Mouse (Mus musculus) heart, postnatal 0 days (tissue): Measurements from ENCODE around the gene Rpl28. TPM values are rescaled to one million over a fixed set of nuclear protein-coding genes. Genes with fewer than 3 reads are reported as not detected.

Source experiments
- ATAC-seq: fragments of 200-750 bp; cut with Nextera tagmentation; 2 replicates; pipeline ENCODE4 v1.8.0; 2017; ENCODE audit warnings: low read depth, moderate number of reproducible peaks, moderate library complexity; ENCODE audit not compliant: insufficient read depth
- DNase-seq: peaks from one replicate; pipeline ENCODE4 v3.0.0-alpha.2; 2016; ENCODE audit warnings: low spot score
- H3K27ac ChIP-seq: fragments of 300-500 bp; sonication (generic); 2 replicates; pipeline ENCODE4 v1.5.1; 2014; ENCODE audit warnings: low read depth, mild to moderate bottlenecking
- H3K27me3 ChIP-seq: fragments of 300-500 bp; sonication (generic); 2 replicates; pipeline ENCODE4 v1.6.1; 2014; ENCODE audit warnings: low read length, mixed read lengths; ENCODE audit not compliant: control insufficient read depth, insufficient read depth
- H3K36me3 ChIP-seq: fragments of 300-500 bp; sonication (generic); replicated peaks from 2 replicates; pipeline ENCODE4 v1.6.1; 2014; ENCODE audit warnings: low read length, mixed read lengths; ENCODE audit not compliant: control insufficient read depth, insufficient read depth
- H3K4me1 ChIP-seq: fragments of 300-500 bp; sonication (generic); 2 replicates; pipeline ENCODE4 v1.6.1; 2014; ENCODE audit warnings: antibody characterized with exemption; ENCODE audit not compliant: control insufficient read depth, insufficient read depth
- H3K4me2 ChIP-seq: fragments of 300-500 bp; sonication (generic); 2 replicates; pipeline ENCODE4 v1.6.1; 2014; ENCODE audit warnings: low read depth, mild to moderate bottlenecking, low read length, moderate library complexity
- H3K4me3 ChIP-seq: fragments of 300-500 bp; sonication (generic); 2 replicates; pipeline ENCODE4 v1.5.1; 2014; ENCODE audit warnings: low read depth, low read length
- H3K9ac ChIP-seq: fragments of 300-500 bp; sonication (generic); replicated peaks from 2 replicates; pipeline ENCODE4 v1.6.1; 2014; ENCODE audit warnings: low read depth, low read length, mixed read lengths
- H3K9me3 ChIP-seq: fragments of 300-500 bp; sonication (generic); replicated peaks from 2 replicates; pipeline ENCODE4 v1.6.1; 2016; ENCODE audit warnings: low read length; ENCODE audit not compliant: control insufficient read depth
- CTCF ChIP-seq: IDR thresholded peaks from 2 replicates; pipeline ENCODE4 v1.5.1; 2016; ENCODE audit warnings: antibody characterized with exemption, control low read depth, low read depth
- EP300 ChIP-seq: IDR thresholded peaks from 2 replicates; pipeline ENCODE4 v1.6.1; 2016; ENCODE audit warnings: antibody characterized with exemption, low read depth
- WGBS: fragments of 180-500 bp; shearing (Covaris S2); extraction: QIAGEN DNeasy Blood & Tissue Kit; methylation state at CpG from one replicate; pipeline ENCODE4 v1.1.7; 2014; 5-methylcytosine and 5-hydroxymethylcytosine counted together
- polyA plus RNA-seq: library from polyadenylated mRNA; unstranded; fragments of >200 nt; fragmentation: Nextera tagmentation; extraction: Ambion mirVana; gene quantifications from 2 replicates; pipeline ENCODE4 v1.2.1, GENCODE M21; 2015
- total RNA-seq: library from RNA; depleted of rRNA; stranded (reverse); fragments of >200 nt; gene quantifications from 2 replicates; pipeline ENCODE4 v1.2.3, GENCODE M21; 2014; ENCODE audit warnings: low replicate concordance; rRNA removed

Gene Rpl28
- total and polyA plus RNA-seq, 2 experiments from 2014 or later, result 141 to 269 TPM

DNA sequence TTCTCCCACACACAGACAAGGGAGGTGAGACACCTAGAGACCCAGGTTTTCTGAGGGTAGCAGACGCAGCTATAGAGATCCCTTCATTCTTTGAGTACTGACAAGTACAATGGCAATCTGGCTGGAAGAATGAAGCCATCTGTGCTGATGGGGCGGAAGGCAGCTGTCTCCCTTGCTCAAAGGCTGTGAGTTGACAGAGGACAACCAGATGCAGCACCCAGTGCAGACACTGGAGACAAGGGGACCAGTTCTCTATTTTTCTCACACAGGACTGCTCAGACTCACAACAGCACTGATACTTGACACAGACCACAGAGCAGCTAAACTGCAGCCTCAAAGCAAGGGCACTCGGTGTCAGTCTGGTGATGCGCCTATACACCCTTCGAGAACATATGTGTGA, 49.4 kb downstream of the Rpl28 start:
- Histone ChIP-seq H3K27me3 (peaks cover 75% of the 10 kb centered on the region), H3K27ac (no peak overlapping the region), H3K4me3 (no peak overlapping the region), H3K9me3 (no peaks in the 10 kb centered on the region), H3K9ac (no peak overlapping the region), H3K4me2 (no peak overlapping the region), H3K4me1 (no peaks in the 10 kb centered on the region), H3K36me3 (no peaks in the 10 kb centered on the region)
- WGBS, result 62% methylated on average over 5 of the region's 5 CpGs
- DNase-seq (no peak), ATAC-seq (no peak)
- TF ChIP-seq EP300 (no peak), CTCF (no peak)

- Histone ChIP-seq H3K9me3 (no peaks in the 10 kb centered on the region), H3K4me2 (peak overlapping the region; percentile 24; the same call in 1 of the 2 replicates), H3K4me3 (0 out of 2 replicates have a peak overlapping the region, but pooled peaks have one; percentile 15), H3K27ac (no peak overlapping the region), H3K27me3 (peaks cover 68% of the 10 kb centered on the region), H3K36me3 (no peaks in the 10 kb centered on the region), H3K9ac (no peak overlapping the region), H3K4me1 (no peaks in the 10 kb centered on the region)
- no peak for ATAC-seq
- no peak for DNase-seq
- no peak for TF ChIP-seq CTCF
- TF ChIP-seq EP300, result no peak
- WGBS, result under 1% methylated on average over 16 of the region's 16 CpGs
These were observed 50.0 kb downstream of the Rpl28 start for GRCm38 (mm10) chr7:4842634-4843131.

DNA sequence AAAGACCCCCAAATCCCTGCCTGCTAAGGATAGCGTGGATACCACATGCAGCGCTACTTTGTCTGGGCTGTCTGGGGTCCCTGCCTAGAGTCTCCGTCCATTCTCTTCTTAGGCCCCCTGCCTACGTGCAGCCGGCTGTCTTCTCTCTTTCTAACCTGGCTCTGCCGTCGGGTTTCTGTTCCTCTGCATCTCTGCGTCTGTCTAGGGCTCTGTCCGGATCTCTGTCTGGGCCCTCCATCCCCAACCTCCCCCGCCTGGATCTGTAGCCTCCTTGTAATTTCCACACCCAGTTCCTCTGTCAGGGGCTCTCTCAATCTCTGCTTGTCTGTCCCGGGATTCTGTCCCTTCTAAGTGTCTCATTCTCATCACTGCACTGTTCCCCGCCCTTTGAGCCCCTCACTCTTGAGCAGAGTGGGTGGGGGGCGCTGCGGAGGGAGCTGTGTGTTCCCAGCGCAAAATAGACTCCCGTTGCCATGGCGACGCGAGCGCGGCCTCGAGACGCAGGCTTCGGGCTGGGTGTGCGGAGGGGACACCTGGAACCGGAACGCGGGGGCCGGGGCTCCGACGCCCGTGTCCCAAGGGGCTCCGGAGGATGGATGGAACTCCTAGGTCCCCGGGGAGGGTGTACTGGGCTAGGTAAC, 51.0 kb downstream of the Rpl28 start:
- peaks cover 63% of the 10 kb centered on the region for H3K27me3 ChIP-seq
- H3K27ac ChIP-seq, result no peak overlapping the region
- H3K36me3 ChIP-seq, result no peaks in the 10 kb centered on the region
- no peak overlapping the region for H3K4me2 ChIP-seq
- ATAC-seq (no peak), DNase-seq (no peak)
- no peak overlapping the region for H3K9ac ChIP-seq
- TF ChIP-seq EP300 (no peak), CTCF (no peak)
- WGBS, result 1% methylated on average over 34 of the region's 34 CpGs
- H3K4me1 ChIP-seq, result no peaks in the 10 kb centered on the region
- H3K4me3 ChIP-seq, result peak overlapping the region; percentile 34
- H3K9me3 ChIP-seq, result no peaks in the 10 kb centered on the region

DNA sequence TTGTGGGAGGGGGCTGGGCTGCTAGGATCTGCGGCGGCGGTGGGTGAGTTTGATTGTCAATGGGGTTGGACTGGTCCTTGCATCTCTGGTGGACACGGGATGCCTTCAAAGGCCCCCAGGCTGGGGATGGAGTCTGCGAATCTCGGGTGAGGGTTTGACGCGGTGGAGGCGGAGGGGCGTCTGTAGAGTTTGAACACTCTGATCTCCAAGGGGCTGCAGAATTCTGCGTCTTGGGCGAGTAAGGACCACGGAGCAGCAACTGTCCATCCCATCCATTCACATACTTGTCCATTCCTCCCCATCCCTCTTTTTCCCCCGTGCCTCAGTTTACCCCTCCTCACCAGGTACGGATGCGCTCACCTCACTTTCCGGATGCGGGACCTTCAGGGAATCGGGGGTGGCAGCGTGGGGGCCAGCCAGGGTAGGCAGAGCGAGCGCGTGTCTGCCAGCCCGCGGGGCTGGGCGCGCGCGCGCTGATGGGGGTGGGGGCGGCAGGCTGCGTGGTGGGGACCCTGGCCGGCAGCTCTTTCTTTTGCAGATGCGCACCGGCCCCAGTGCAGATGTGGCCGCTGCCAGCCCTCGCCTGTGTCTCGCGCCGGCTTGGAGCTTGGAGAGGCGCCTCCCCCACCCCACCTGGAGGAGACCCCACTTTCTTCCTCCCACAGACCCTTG, 51.7 kb downstream of the Rpl28 start, which contains the start of gene Shisa7:
Gene Shisa7, minus strand, starts transcription at position 452 of the 672 bp plus-strand sequence.
- Histone ChIP-seq H3K36me3 (no peaks in the 10 kb centered on the region), H3K4me3 (peak within 1 kb of the TSS; percentile 34), H3K27ac (no peak within 1 kb of the TSS), H3K4me2 (peak within 1 kb of the TSS; percentile 46), H3K4me1 (no peaks in the 10 kb centered on the region), H3K27me3 (peaks cover 57% of the 10 kb centered on the region), H3K9ac (no peak within 1 kb of the TSS), H3K9me3 (no peaks in the 10 kb centered on the region)
- WGBS, result 2% methylated on average over 38 of the region's 41 CpGs
- DNase-seq (no peak), ATAC-seq (no peak)
- no peak for TF ChIP-seq CTCF
- TF ChIP-seq EP300, result no peak

Other genes with a start within 250 kb of the Rpl28 start
Only the 30 nearest of the 31 such genes appear.
- gene Syt5, start 245.3 kb upstream of the Rpl28 start, total RNA-seq, result 0.23 and 1.4 TPM in 2 replicates
- 0.70 and 0.92 TPM in 2 replicates for gene Syt5, start 245.3 kb upstream of the Rpl28 start, polyA plus RNA-seq
- gene Ptprh, start 188.8 kb upstream of the Rpl28 start, total RNA-seq, result not detected in 2 replicates
- gene Ptprh, start 188.8 kb upstream of the Rpl28 start, polyA plus RNA-seq, result not detected in 2 replicates
- 4.8 and 11.5 TPM in 2 replicates for gene Tmem86b, start 161.5 kb upstream of the Rpl28 start, total RNA-seq
- gene Tmem86b, start 161.5 kb upstream of the Rpl28 start, polyA plus RNA-seq, result 0.33 and 0.82 TPM in 2 replicates
- 101 and 146 TPM in 2 replicates for gene Ppp6r1, start 133.9 kb upstream of the Rpl28 start, total RNA-seq
- 4.9 and 5.7 TPM in 2 replicates for gene Ppp6r1, start 133.9 kb upstream of the Rpl28 start, polyA plus RNA-seq
- gene Hspbp1, start 107.8 kb upstream of the Rpl28 start, total RNA-seq, result 138 and 156 TPM in 2 replicates
- 69.8 and 72.9 TPM in 2 replicates for gene Hspbp1, start 107.8 kb upstream of the Rpl28 start, polyA plus RNA-seq
- 7.1 and 10.9 TPM in 2 replicates for gene Brsk1, start 102.3 kb upstream of the Rpl28 start, total RNA-seq
- 0.22 and 0.36 TPM in 2 replicates for gene Brsk1, start 102.3 kb upstream of the Rpl28 start, polyA plus RNA-seq
- gene Tmem150b, start 67.6 kb upstream of the Rpl28 start, total RNA-seq, result 0.23 TPM in 1 of 2 replicates, not detected in the other
- gene Tmem150b, start 67.6 kb upstream of the Rpl28 start, polyA plus RNA-seq, result not detected in 2 replicates
- gene Kmt5c, start 52.8 kb upstream of the Rpl28 start, total RNA-seq, result 59.1 and 62.9 TPM in 2 replicates
- 38.3 and 42.9 TPM in 2 replicates for gene Kmt5c, start 52.8 kb upstream of the Rpl28 start, polyA plus RNA-seq
- gene Cox6b2, start 39.8 kb upstream of the Rpl28 start, total RNA-seq, result 20.8 TPM in 1 of 2 replicates, not detected in the other
- 27.1 and 27.8 TPM in 2 replicates for gene Cox6b2, start 39.8 kb upstream of the Rpl28 start, polyA plus RNA-seq
- gene Fam71e2, start 21.6 kb upstream of the Rpl28 start, total RNA-seq, result not detected in 2 replicates
- gene Fam71e2, start 21.6 kb upstream of the Rpl28 start, polyA plus RNA-seq, result not detected in 2 replicates
- not detected in 2 replicates for gene Il11, start 10.0 kb upstream of the Rpl28 start, total RNA-seq
- gene Il11, start 10.0 kb upstream of the Rpl28 start, polyA plus RNA-seq, result not detected in 2 replicates
- not detected in 2 replicates for gene Tmem190, start 9.9 kb upstream of the Rpl28 start, total RNA-seq
- gene Tmem190, start 9.9 kb upstream of the Rpl28 start, polyA plus RNA-seq, result not detected in 2 replicates
- 2.2 and 21.0 TPM in 2 replicates for gene Tmem238, start 3.2 kb upstream of the Rpl28 start, total RNA-seq
- 8.0 and 8.6 TPM in 2 replicates for gene Tmem238, start 3.2 kb upstream of the Rpl28 start, polyA plus RNA-seq
- 440 and 486 TPM in 2 replicates for gene Ube2s, start 19.7 kb downstream of the Rpl28 start, total RNA-seq
- gene Ube2s, start 19.7 kb downstream of the Rpl28 start, polyA plus RNA-seq, result 156 and 174 TPM in 2 replicates
- gene Shisa7, start 51.8 kb downstream of the Rpl28 start, total RNA-seq, result 0.23 TPM in 1 of 2 replicates, not detected in the other
- not detected in 2 replicates for gene Shisa7, start 51.8 kb downstream of the Rpl28 start, polyA plus RNA-seq
- 1.4 and 20.0 TPM in 2 replicates for gene Isoc2b, start 77.4 kb downstream of the Rpl28 start, total RNA-seq
- 4.5 and 6.5 TPM in 2 replicates for gene Isoc2b, start 77.4 kb downstream of the Rpl28 start, polyA plus RNA-seq
- gene Isoc2a, start 84.3 kb downstream of the Rpl28 start, total RNA-seq, result 15.2 and 25.6 TPM in 2 replicates
- 1.4 and 1.6 TPM in 2 replicates for gene Isoc2a, start 84.3 kb downstream of the Rpl28 start, polyA plus RNA-seq
- gene Gm36210, start 113.6 kb downstream of the Rpl28 start, total RNA-seq, result 0.88 TPM in 1 of 2 replicates, not detected in the other
- 0.08 and 0.12 TPM in 2 replicates for gene Gm36210, start 113.6 kb downstream of the Rpl28 start, polyA plus RNA-seq
- gene Zfp628, start 122.3 kb downstream of the Rpl28 start, total RNA-seq, result 8.9 and 13.1 TPM in 2 replicates
- 1.7 and 1.9 TPM in 2 replicates for gene Zfp628, start 122.3 kb downstream of the Rpl28 start, polyA plus RNA-seq
- 2.0 and 4.2 TPM in 2 replicates for gene Nat14, start 129.2 kb downstream of the Rpl28 start, total RNA-seq
- gene Nat14, start 129.2 kb downstream of the Rpl28 start, polyA plus RNA-seq, result 2.8 and 3.6 TPM in 2 replicates
- 3.5 and 5.0 TPM in 2 replicates for gene Ssc5d, start 132.9 kb downstream of the Rpl28 start, total RNA-seq
- 1.1 and 1.2 TPM in 2 replicates for gene Ssc5d, start 132.9 kb downstream of the Rpl28 start, polyA plus RNA-seq
- gene Sbk2, start 171.5 kb downstream of the Rpl28 start, total RNA-seq, result 16.4 and 19.9 TPM in 2 replicates
- gene Sbk2, start 171.5 kb downstream of the Rpl28 start, polyA plus RNA-seq, result 22.0 and 24.3 TPM in 2 replicates
- 3.2 and 3.9 TPM in 2 replicates for gene Sbk3, start 178.3 kb downstream of the Rpl28 start, total RNA-seq
- 2.7 and 4.1 TPM in 2 replicates for gene Sbk3, start 178.3 kb downstream of the Rpl28 start, polyA plus RNA-seq
- gene Zfp579, start 203.3 kb downstream of the Rpl28 start, total RNA-seq, result 8.3 and 15.0 TPM in 2 replicates
- 25.4 and 30.6 TPM in 2 replicates for gene Zfp579, start 203.3 kb downstream of the Rpl28 start, polyA plus RNA-seq
- gene Zfp524, start 221.5 kb downstream of the Rpl28 start, total RNA-seq, result 11.0 and 15.6 TPM in 2 replicates
- 12.5 and 15.1 TPM in 2 replicates for gene Zfp524, start 221.5 kb downstream of the Rpl28 start, polyA plus RNA-seq
- 37.2 and 56.9 TPM in 2 replicates for gene Fiz1, start 221.8 kb downstream of the Rpl28 start, total RNA-seq
- 14.4 and 14.7 TPM in 2 replicates for gene Fiz1, start 221.8 kb downstream of the Rpl28 start, polyA plus RNA-seq
- gene Gm44973, start 222.6 kb downstream of the Rpl28 start, total RNA-seq, result not detected in 2 replicates
- gene Gm44973, start 222.6 kb downstream of the Rpl28 start, polyA plus RNA-seq, result 0.75 and 1.1 TPM in 2 replicates
- gene Zfp865, start 227.5 kb downstream of the Rpl28 start, total RNA-seq, result 17.6 and 24.9 TPM in 2 replicates
- gene Zfp865, start 227.5 kb downstream of the Rpl28 start, polyA plus RNA-seq, result 1.8 and 2.0 TPM in 2 replicates
- gene Ccdc106, start 227.7 kb downstream of the Rpl28 start, total RNA-seq, result 1.0 and 2.8 TPM in 2 replicates
- 0.33 and 0.85 TPM in 2 replicates for gene Ccdc106, start 227.7 kb downstream of the Rpl28 start, polyA plus RNA-seq
- 0.99 TPM in 1 of 2 replicates, not detected in the other for gene 4632433K11Rik, start 241.2 kb downstream of the Rpl28 start, total RNA-seq
- gene 4632433K11Rik, start 241.2 kb downstream of the Rpl28 start, polyA plus RNA-seq, result not detected in 2 replicates